Mouse (Mus musculus): Measurements from ENCODE around the gene Cd79b. TPM values are rescaled to one million over a fixed set of nuclear protein-coding genes. Genes with fewer than 3 reads are reported as not detected.
A peak's percentile ranks its signal among the peaks of the same experiment; 100 is the strongest.

Cd79b gene
- total RNA-seq, 2 experiments from 2014 or later: 0.33 to 1.2 TPM

GRCm38 (mm10) chr11:106318406-106319366 lies 4.1 kb upstream of the Cd79b start:
- no peak for DNase-seq

- no peak for DNase-seq
Observed at GRCm38 (mm10) chr11:106317801-106318200, 3.2 kb upstream of the Cd79b start.

GRCm38 (mm10) chr11:106316416-106316815 lies 1.9 kb upstream of the Cd79b start:
- no peak for DNase-seq

GRCm38 (mm10) chr11:106313533-106313932 lies 1.0 kb downstream of the Cd79b start:
- DNase-seq: no peak

GRCm38 (mm10) chr11:106310123-106310522 lies 4.4 kb downstream of the Cd79b start:
- no peak for DNase-seq

- no peak for DNase-seq
Observed at GRCm38 (mm10) chr11:106308162-106308561, 6.4 kb downstream of the Cd79b start.

GRCm38 (mm10) chr11:106307432-106307831 lies 7.1 kb downstream of the Cd79b start:
- no peak for DNase-seq

- no peak for DNase-seq
Observed at GRCm38 (mm10) chr11:106306758-106307157, 7.8 kb downstream of the Cd79b start.

GRCm38 (mm10) chr11:106306065-106306385 lies 8.5 kb downstream of the Cd79b start:
- no peak for DNase-seq

- DNase-seq: no peak
Observed at GRCm38 (mm10) chr11:106305348-106306064, 9.1 kb downstream of the Cd79b start.

GRCm38 (mm10) chr11:106302634-106303033 lies 11.9 kb downstream of the Cd79b start:
- DNase-seq: peak; percentile 54 to 68

GRCm38 (mm10) chr11:106301765-106302164 lies 12.8 kb downstream of the Cd79b start, which contains the start of gene Gh:
Gh (minus strand) TSS chr11:106301865.
- no peak for DNase-seq

GRCm38 (mm10) chr11:106291861-106292260 lies 22.7 kb downstream of the Cd79b start:
- no peak for DNase-seq

- DNase-seq: no peak
Observed at GRCm38 (mm10) chr11:106290376-106290775, 24.2 kb downstream of the Cd79b start.

GRCm38 (mm10) chr11:106289369-106289768 lies 25.2 kb downstream of the Cd79b start:
- DNase-seq: peak; percentile 90 to 91

GRCm38 (mm10) chr11:106286987-106287386 lies 27.6 kb downstream of the Cd79b start:
- no peak for DNase-seq

- no peak for DNase-seq
Observed at GRCm38 (mm10) chr11:106286206-106286605, 28.4 kb downstream of the Cd79b start.

GRCm38 (mm10) chr11:106284126-106284525 lies 30.4 kb downstream of the Cd79b start:
- peak; percentile 36 to 40 for DNase-seq

- no peak for DNase-seq
Observed at GRCm38 (mm10) chr11:106283371-106283770, 31.2 kb downstream of the Cd79b start.

GRCm38 (mm10) chr11:106282452-106282851 lies 32.1 kb downstream of the Cd79b start:
- DNase-seq: no peak

GRCm38 (mm10) chr11:106276454-106276853 lies 38.1 kb downstream of the Cd79b start, which contains the start of gene Tcam1:
Tcam1 (plus strand) TSS chr11:106276672.
- DNase-seq: peak; percentile 92 to 95

- DNase-seq: no peak
Observed at GRCm38 (mm10) chr11:106274971-106275411, 39.6 kb downstream of the Cd79b start.

- no peak for DNase-seq
Observed at GRCm38 (mm10) chr11:106274374-106274773, 40.2 kb downstream of the Cd79b start.

Measured in adrenal gland, postnatal 36 days (tissue).